Mouse (Mus musculus) MEL (cell line): ENCODE results near the gene Eif4a2. TPM values are rescaled to one million over a fixed set of nuclear protein-coding genes. Genes with fewer than 3 reads are reported as not detected.

Experiments used
- DNase-seq: peaks from one replicate; pipeline ENCODE4 v3.0.0; 2011; ENCODE audit warnings: low read depth, low spot score
- H3K27ac ChIP-seq: 2 replicates; pipeline ENCODE4 v1.5.1; 2012; ENCODE audit warnings: low read depth, mild to moderate bottlenecking, control low read depth, low read length, moderate library complexity; ENCODE audit not compliant: control insufficient read depth
- H3K27me3 ChIP-seq, 2 experiments: fragments of 150-350 bp in 1 of 2; sonication (generic) in 1 of 2; 2 replicates each; pipeline ENCODE4 v1.6.1; 2012; ENCODE audit warnings: low read length in 2 of 2, mild to moderate bottlenecking in 2 of 2, improper control_type of control experiment in 1 of 2, moderate library complexity in 1 of 2; ENCODE audit not compliant: insufficient read depth in 2 of 2, control insufficient read depth in 1 of 2
- H3K36me3 ChIP-seq, 2 experiments: 2 replicates each; pipeline ENCODE4 v1.6.1; 2012 to 2014; ENCODE audit warnings: low read length in 2 of 2, improper control_type of control experiment in 1 of 2, inconsistent platforms in 1 of 2, mild to moderate bottlenecking in 1 of 2; ENCODE audit not compliant: insufficient read depth in 2 of 2, control insufficient read depth in 1 of 2
- H3K4me1 ChIP-seq, 2 experiments: fragments of 150-350 bp in 1 of 2; sonication (generic) in 1 of 2; 2 replicates each; pipeline ENCODE4 v1.6.1; 2012; ENCODE audit warnings: low read length in 2 of 2, improper control_type of control experiment in 1 of 2, mild to moderate bottlenecking in 1 of 2; ENCODE audit not compliant: insufficient read depth in 2 of 2, control insufficient read depth in 1 of 2
- H3K4me3 ChIP-seq, 2 experiments: fragments of 150-350 bp in 1 of 2; sonication (generic) in 1 of 2; 2 replicates each; pipeline ENCODE4 v1.5.1; 2012; ENCODE audit warnings: low read depth in 2 of 2, low read length in 2 of 2, mild to moderate bottlenecking in 2 of 2, moderate library complexity in 2 of 2, control low read depth in 1 of 2, improper control_type of control experiment in 1 of 2; ENCODE audit not compliant: control insufficient read depth in 1 of 2, insufficient read depth in 1 of 2
- H3K79me2 ChIP-seq: 2 replicates; pipeline ENCODE4 v1.6.1; 2012; ENCODE audit warnings: mild to moderate bottlenecking, low read length, moderate library complexity; ENCODE audit not compliant: control insufficient read depth, poor library complexity, insufficient read depth
- H3K9ac ChIP-seq: 2 replicates; pipeline ENCODE4 v1.6.1; 2012; ENCODE audit warnings: low read depth, mild to moderate bottlenecking, control low read depth, low read length, moderate library complexity; ENCODE audit not compliant: control insufficient read depth, poor library complexity, severe bottlenecking
- H3K9me3 ChIP-seq: fragments of 150-350 bp; sonication (generic); replicated peaks from 2 replicates; pipeline ENCODE4 v1.6.1; 2012; ENCODE audit warnings: mild to moderate bottlenecking, low read length, improper control_type of control experiment, moderate library complexity; ENCODE audit not compliant: insufficient read depth
- ETS1 ChIP-seq: IDR thresholded peaks from 2 replicates; pipeline ENCODE4 v1.6.1; 2012; ENCODE audit warnings: low read depth, mild to moderate bottlenecking, inconsistent platforms, low read length, improper control_type of control experiment, moderate library complexity
- HCFC1 ChIP-seq: IDR thresholded peaks from 2 replicates; pipeline ENCODE4 v1.6.1; 2012; ENCODE audit warnings: low read depth, mild to moderate bottlenecking, inconsistent platforms, low read length, improper control_type of control experiment, moderate library complexity
- MXI1 ChIP-seq: IDR thresholded peaks from 2 replicates; pipeline ENCODE4 v1.6.1; 2011; ENCODE audit warnings: mild to moderate bottlenecking, low read depth, low read length, improper control_type of control experiment
- POLR2A ChIP-seq, 2 experiments: IDR thresholded peaks; 2 replicates each; pipeline ENCODE4 v1.6.1; 2011 to 2012; ENCODE audit warnings: low read length in 2 of 2, mild to moderate bottlenecking in 2 of 2, control low read depth in 1 of 2, improper control_type of control experiment in 1 of 2, low read depth in 1 of 2, moderate library complexity in 1 of 2; ENCODE audit not compliant: control insufficient read depth in 1 of 2, insufficient read depth in 1 of 2, poor library complexity in 1 of 2
- TAL1 ChIP-seq: IDR thresholded peaks from 2 replicates; pipeline ENCODE4 v1.6.1; 2012; ENCODE audit warnings: mild to moderate bottlenecking, inconsistent platforms, low read length, moderate library complexity, mixed read lengths
- TCF12 ChIP-seq: IDR thresholded peaks from 2 replicates; pipeline ENCODE4 v1.6.1; 2014; ENCODE audit warnings: low read depth, mild to moderate bottlenecking, inconsistent platforms, low read length, improper control_type of control experiment, moderate library complexity
- ZKSCAN1 ChIP-seq: IDR thresholded peaks from 2 replicates; pipeline ENCODE4 v1.6.1; 2012; ENCODE audit warnings: low read depth, mild to moderate bottlenecking, inconsistent platforms, low read length, improper control_type of control experiment, moderate library complexity
- ZMIZ1 ChIP-seq: IDR thresholded peaks from 2 replicates; pipeline ENCODE4 v1.6.1; 2012; ENCODE audit warnings: low read depth, mild to moderate bottlenecking, inconsistent platforms, low read length, improper control_type of control experiment, moderate library complexity
- ZNF384 ChIP-seq: IDR thresholded peaks from 2 replicates; pipeline ENCODE4 v1.6.1; 2012; ENCODE audit warnings: low read depth, mild to moderate bottlenecking, inconsistent platforms, low read length, improper control_type of control experiment
- polyA plus RNA-seq, 2 experiments: library from polyadenylated mRNA; stranded (reverse) in 1 of 2; unstranded in 1 of 2; fragments of >175 nt in 1 of 2; fragments of >200 nt in 1 of 2; gene quantifications; 2 replicates each; pipeline versions ENCODE4 v1.2.1 to v1.2.4; 2012; ENCODE audit warnings: low replicate concordance in 2 of 2, low read depth in 1 of 2; ENCODE audit not compliant: insufficient read length in 2 of 2, insufficient read depth in 1 of 2, missing spikeins in 1 of 2
- total RNA-seq: library from RNA; depleted of rRNA; stranded (reverse); fragments of 300-350 nt; gene quantifications from 2 replicates; pipeline ENCODE4 v1.2.3, GENCODE M21; 2012

Gene Eif4a2
- total and polyA plus RNA-seq, 3 experiments = 248 to 2,083 (median 290) TPM

GRCm38 (mm10) chr16:23102340-23103037, 4.8 kb upstream of the Eif4a2 start:
- Histone ChIP-seq H3K36me3 (peaks cover 0 to 14% of the 10 kb centered on the region in 2 experiments; a peak in 2 of 4 replicates), H3K9me3 (no peaks in the 10 kb centered on the region), H3K4me1 (peaks cover 3 to 6% of the 10 kb centered on the region in 2 experiments; a peak in 3 of 4 replicates), H3K79me2 (peaks cover 6% of the 10 kb centered on the region), H3K27ac (peak overlapping the region; percentile 35; the same call in 1 of the 2 replicates), H3K9ac (peak overlapping the region; percentile 58), H3K27me3 (no peaks in the 10 kb centered on the region), H3K4me3 (peak overlapping the region; percentile 53 to 57)
- no peak for DNase-seq
- TF ChIP-seq TCF12 (no peak), POLR2A (IDR thresholded peaks at IDR 0.05; ENCODE audit: control insufficient read depth in 1 of 2, insufficient read depth in 1 of 2, low read depth in 1 of 2, low read length in 2 of 2, poor library complexity in 1 of 2) (0 out of 4 replicates have a peak, but pooled peaks of 1 of the 2 experiments have one; percentile 15), ETS1 (no peak), ZKSCAN1 (no peak)

GRCm38 (mm10) chr16:23103038-23103745, 4.1 kb upstream of the Eif4a2 start:
- Histone ChIP-seq H3K9me3 (no peaks in the 10 kb centered on the region), H3K4me3 (peak overlapping the region; percentile 53 to 57), H3K9ac (peak overlapping the region; percentile 58), H3K27me3 (no peaks in the 10 kb centered on the region), H3K36me3 (peaks cover 0 to 14% of the 10 kb centered on the region in 2 experiments; a peak in 2 of 4 replicates), H3K79me2 (peaks cover 13% of the 10 kb centered on the region), H3K4me1 (peaks cover 3 to 6% of the 10 kb centered on the region in 2 experiments; a peak in 3 of 4 replicates), H3K27ac (peak overlapping the region; percentile 31; the same call in 1 of the 2 replicates)
- TF ChIP-seq ZNF384 (no peak), ZMIZ1 (no peak), MXI1 (peak; percentile 34; the same call in 1 of the 2 replicates), TAL1 (no peak)
- peak; percentile 55 for DNase-seq

- no peak for TF ChIP-seq HCFC1
- peak overlapping the region; percentile 40 for H3K9ac ChIP-seq
- peaks cover 3 to 6% of the 10 kb centered on the region in 2 experiments; a peak in 3 of 4 replicates for H3K4me1 ChIP-seq
- H3K4me3 ChIP-seq = peak overlapping the region in 1 of 2 experiments; percentile 9; a peak in 1 of 4 replicates
- peak overlapping the region; percentile 49; the same call in 1 of the 2 replicates for H3K27ac ChIP-seq
- H3K36me3 ChIP-seq = peaks cover 4 to 14% of the 10 kb centered on the region in 2 experiments
- H3K9me3 ChIP-seq = no peaks in the 10 kb centered on the region
- peaks cover 19% of the 10 kb centered on the region for H3K79me2 ChIP-seq
- peak; percentile 44 for DNase-seq
- no peaks in the 10 kb centered on the region for H3K27me3 ChIP-seq
Observed at GRCm38 (mm10) chr16:23103841-23104240, 3.4 kb upstream of the Eif4a2 start.
